Mouse (Mus musculus): ENCODE measurements at regions not wholly inside any gene's neighbourhood (a gene's known extent, or its start where the extent isn't known, plus 50 kb on each side); places are given as distances from the start of the nearest gene placed in this dataset.

GRCm38 (mm10) chr13:35079685-35080084, 52.8 kb upstream of the Eci2 start:
- no peak for DNase-seq

GRCm38 (mm10) chr13:35085386-35085785, 58.5 kb upstream of the Eci2 start:
- no peak for DNase-seq

- peak; percentile 33 to 38 for DNase-seq
Measured at GRCm38 (mm10) chr13:35087246-35088040, 60.5 kb upstream of the Eci2 start.

- no peak for DNase-seq
Measured at GRCm38 (mm10) chr13:35091155-35091554, 64.3 kb upstream of the Eci2 start.

GRCm38 (mm10) chr13:35119782-35120181, 92.9 kb upstream of the Eci2 start:
- DNase-seq: no peak

- no peak for DNase-seq
Measured at GRCm38 (mm10) chr13:35129475-35129874, 102.6 kb upstream of the Eci2 start.

- DNase-seq: peak; percentile 29 to 33
Measured at GRCm38 (mm10) chr13:35131272-35132185, 104.6 kb upstream of the Eci2 start.

GRCm38 (mm10) chr13:35151629-35152028, 124.7 kb upstream of the Eci2 start:
- no peak for DNase-seq

GRCm38 (mm10) chr13:35159456-35159855, 132.6 kb upstream of the Eci2 start:
- DNase-seq: no peak

GRCm38 (mm10) chr13:35160767-35161166, 133.9 kb upstream of the Eci2 start:
- DNase-seq: no peak

GRCm38 (mm10) chr13:35166080-35166479, 139.2 kb upstream of the Eci2 start:
- DNase-seq: no peak

GRCm38 (mm10) chr13:35166831-35167541, 140.1 kb upstream of the Eci2 start:
- DNase-seq: no peak

GRCm38 (mm10) chr13:35171562-35172254, 144.8 kb upstream of the Eci2 start:
- no peak for DNase-seq

GRCm38 (mm10) chr13:35173522-35173921, 146.6 kb upstream of the Eci2 start:
- DNase-seq: no peak

GRCm38 (mm10) chr13:35175587-35175986, 148.7 kb upstream of the Eci2 start:
- DNase-seq: no peak

- DNase-seq: no peak
Measured at GRCm38 (mm10) chr13:35177305-35177704, 150.4 kb upstream of the Eci2 start.

- DNase-seq: peak in 1 of 2 experiments; percentile 6
Measured at GRCm38 (mm10) chr13:35189028-35189711, 162.3 kb upstream of the Eci2 start.

GRCm38 (mm10) chr13:35202069-35202468, 175.2 kb upstream of the Eci2 start:
- no peak for DNase-seq

GRCm38 (mm10) chr13:35208319-35208718, 181.4 kb upstream of the Eci2 start:
- DNase-seq: no peak

GRCm38 (mm10) chr13:35209551-35209950, 182.7 kb upstream of the Eci2 start:
- DNase-seq: no peak

- no peak for DNase-seq
Measured at GRCm38 (mm10) chr13:35211834-35212233, 184.9 kb upstream of the Eci2 start.

- no peak for DNase-seq
Measured at GRCm38 (mm10) chr13:35212276-35212675, 185.4 kb upstream of the Eci2 start.
